In the genomic region with DNA sequence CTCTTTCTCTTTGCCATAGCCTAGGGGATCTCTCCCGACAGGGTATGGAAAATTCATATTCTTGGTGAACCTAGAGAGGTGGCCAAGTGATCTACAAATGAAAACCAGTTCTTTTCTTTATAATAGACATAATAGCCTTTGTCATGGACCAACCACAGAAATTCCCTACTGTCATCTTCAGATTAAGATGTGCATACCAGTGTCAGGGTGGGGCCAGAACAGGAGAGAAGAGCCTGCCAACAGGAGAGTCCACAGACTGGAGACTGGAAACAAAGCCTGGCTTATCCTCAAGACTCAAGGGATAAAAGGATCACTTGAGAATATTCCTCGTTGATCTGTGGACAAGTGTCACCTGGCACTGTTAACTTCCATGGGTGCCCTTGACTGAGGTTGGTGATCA, we compare ENCODE assay signal across 19 mouse cellular contexts. TPM values are rescaled to one million over a fixed set of nuclear protein-coding genes. Genes with fewer than 3 reads are reported as not detected.
DNase-seq lines count a peak whose midpoint lies in the region; ATAC-seq lines count a peak whose summit lies in the region.
"Had no signal": no experiment of that assay in that cellular context is flagged by ENCODE, and none has a peak within 500 bp of the region (broad histone marks: within the 10 kb centered on the region; RNA-seq: fewer than 3 reads in every experiment).

No protein-coding gene starts in this region.

- ATAC-seq in megakaryocyte progenitor cell, adult 5-6 weeks (replicated peaks; ENCODE audit: poor library complexity), result no peak
- ATAC-seq: forebrain, embryonic 13.5 days; forebrain, embryonic 15.5 days; forebrain, postnatal 0 days had no signal

- DNase-seq in 3T3-L1 (ENCODE audit: low read depth, low spot score) (peak; percentile 96), R1 (ENCODE audit: low read depth, low spot score) (peak; percentile 71)
- DNase-seq in Muller cell, postnatal 12 days (ENCODE audit: inconsistent ontology term), result peak; percentile 72
- no peak for DNase-seq in cerebellum, postnatal 25 days
- DNase-seq in cerebellum, adult 11 months, result no peak
- DNase-seq: adrenal gland, adult 8-10 months; adrenal gland, postnatal 14 days; adrenal gland, postnatal 36 days; B cell, adult 2 months; cerebellum, adult 18-20 months; cerebellum, adult 8-10 months; cerebellum, adult 9-11 months; cerebellum, postnatal 14 days; forebrain, postnatal 0 days had no signal

RNA-seq across cellular contexts. Expression of a gene that starts 10.5 kb away (rescaled TPM):
- 0.20 TPM in 1 of 2 replicates, not detected in the other for total RNA-seq in megakaryocyte progenitor cell, adult 5-6 weeks (2015)
- 0.29 TPM in 1 of 2 replicates, not detected in the other for total RNA-seq in megakaryocyte progenitor cell, adult 5-6 weeks (2017)
- total RNA-seq: adrenal gland, postnatal 14 days; adrenal gland, postnatal 36 days; CH12.LX had no signal

RNA-seq across cellular contexts. Expression of a gene that starts 36.7 kb away (rescaled TPM):
- total RNA-seq in megakaryocyte progenitor cell, adult 5-6 weeks (2015), result not detected in 2 replicates
- total RNA-seq in megakaryocyte progenitor cell, adult 5-6 weeks (2017), result not detected in 2 replicates
- total RNA-seq: adrenal gland, postnatal 36 days; CH12.LX; G1E had no signal

Comparison
In these comparisons a context has a peak if more than half of its experiments do, and no peak if none do; other contexts are left out.
1. DNase-seq: peak in 3T3-L1 (single experiment), Muller cell, postnatal 12 days (single experiment) and R1 (single experiment); none in cerebellum, postnatal 25 days (0 of 2) and cerebellum, adult 11 months (single experiment).